Mouse (Mus musculus) common myeloid progenitor, adult 5-6 weeks (primary cell): ENCODE measurements at regions not wholly inside any gene's neighbourhood (a gene's known extent, or its start where the extent isn't known, plus 50 kb on each side); places are given as distances from the start of the nearest gene placed in this dataset.
"Not testable (repeated sequence)": the region's sequence is repeated elsewhere in the genome, so short reads cannot be mapped to it uniquely, and the experiment has no call there.

Source experiments
- ATAC-seq: replicated peaks from 2 replicates; pipeline ENCODE4 v1.8.0; 2016; ENCODE audit warnings: low read depth, mild to moderate bottlenecking, moderate TSS enrichment, inconsistent platforms; ENCODE audit not compliant: poor library complexity, severe bottlenecking

GRCm38 (mm10) chr13:27945062-27945461, 71.0 kb upstream of the Prl4a1 start:
- peak; percentile 81; the same call in 1 of the 2 replicates for ATAC-seq

- not testable (repeated sequence) for ATAC-seq
Observed at GRCm38 (mm10) chr13:27960421-27960820, 55.6 kb upstream of the Prl4a1 start.

- not testable (repeated sequence) for ATAC-seq
Observed at GRCm38 (mm10) chr13:27962381-27962780, 53.6 kb upstream of the Prl4a1 start.

DNA sequence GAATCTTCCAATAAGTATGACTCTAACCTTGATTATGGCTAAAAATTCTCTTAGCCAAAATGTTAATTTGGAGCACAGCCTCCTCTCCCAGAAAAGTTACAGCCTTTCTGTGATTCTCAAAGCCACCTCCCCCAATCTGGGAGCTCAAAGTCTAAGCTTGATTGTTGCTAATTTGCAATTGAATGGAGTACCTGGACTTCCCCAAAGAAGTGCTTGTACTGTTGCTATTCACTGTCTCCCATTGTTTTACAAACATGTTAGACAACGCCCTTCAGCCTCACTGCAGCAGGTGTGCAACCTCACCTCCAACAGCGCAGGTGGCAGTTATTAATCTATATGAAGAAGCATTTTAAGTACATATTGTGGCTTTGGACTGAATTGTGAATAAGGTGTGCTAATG, 50.0 kb upstream of the Prl4a1 start:
- ATAC-seq, result not testable (repeated sequence)
